Mouse (Mus musculus): ENCODE data around the gene Cdh4. TPM values are rescaled to one million over a fixed set of nuclear protein-coding genes. Genes with fewer than 3 reads are reported as not detected.

Gene Cdh4
- polyA plus RNA-seq, 1 experiment from 2014 or later: 57.4 TPM

GRCm38 (mm10) chr2:179834892-179835291 lies 392.7 kb downstream of the Cdh4 start:
- H3K36me3 ChIP-seq (ENCODE audit: control insufficient read depth, insufficient read depth): no peaks in the 10 kb centered on the region
- no peak overlapping the region for H3K9ac ChIP-seq (replicated peaks; ENCODE audit: low read depth, low read length)
- no peak overlapping the region for H3K4me3 ChIP-seq (replicated peaks; ENCODE audit: low read length)
- 51% methylated on average over 9 of the region's 9 CpGs for WGBS
- H3K27ac ChIP-seq (ENCODE audit: low read length): no peak overlapping the region
- peaks cover 5% of the 10 kb centered on the region; the same call in 1 of the 2 replicates for H3K4me1 ChIP-seq (replicated peaks; ENCODE audit: control insufficient read depth, insufficient read depth, low read length)
- H3K4me2 ChIP-seq (ENCODE audit: low read length): no peak overlapping the region
- ATAC-seq: no peak
- no peaks in the 10 kb centered on the region for H3K27me3 ChIP-seq (replicated peaks; ENCODE audit: control insufficient read depth, insufficient read depth, low read length)
- H3K9me3 ChIP-seq (ENCODE audit: control insufficient read depth, low read length): no peaks in the 10 kb centered on the region

- Histone ChIP-seq H3K27ac (ENCODE audit: low read length) (no peak overlapping the region), H3K4me1 (replicated peaks; ENCODE audit: control insufficient read depth, insufficient read depth, low read length) (peaks cover 5% of the 10 kb centered on the region; the same call in 1 of the 2 replicates), H3K4me3 (replicated peaks; ENCODE audit: low read length) (no peak overlapping the region), H3K9ac (replicated peaks; ENCODE audit: low read depth, low read length) (no peak overlapping the region), H3K36me3 (ENCODE audit: control insufficient read depth, insufficient read depth) (no peaks in the 10 kb centered on the region), H3K27me3 (replicated peaks; ENCODE audit: control insufficient read depth, insufficient read depth, low read length) (no peaks in the 10 kb centered on the region), H3K4me2 (ENCODE audit: low read length) (no peak overlapping the region), H3K9me3 (ENCODE audit: control insufficient read depth, low read length) (no peaks in the 10 kb centered on the region)
- 41% methylated on average over 7 of the region's 7 CpGs for WGBS
- no peak for ATAC-seq
Observed at GRCm38 (mm10) chr2:179835570-179835969, 393.3 kb downstream of the Cdh4 start.

- Histone ChIP-seq H3K27ac (ENCODE audit: low read length) (no peak overlapping the region), H3K4me2 (ENCODE audit: low read length) (no peak overlapping the region), H3K27me3 (replicated peaks; ENCODE audit: control insufficient read depth, insufficient read depth, low read length) (no peaks in the 10 kb centered on the region), H3K9me3 (ENCODE audit: control insufficient read depth, low read length) (no peaks in the 10 kb centered on the region), H3K9ac (replicated peaks; ENCODE audit: low read depth, low read length) (no peak overlapping the region), H3K4me3 (replicated peaks; ENCODE audit: low read length) (no peak overlapping the region), H3K36me3 (ENCODE audit: control insufficient read depth, insufficient read depth) (no peaks in the 10 kb centered on the region), H3K4me1 (replicated peaks; ENCODE audit: control insufficient read depth, insufficient read depth, low read length) (peaks cover 6% of the 10 kb centered on the region)
- WGBS: 52% methylated on average over 10 of the region's 10 CpGs
- 0 out of 2 replicates have a peak, but pooled peaks have one; percentile 23 for ATAC-seq
Observed at GRCm38 (mm10) chr2:179837186-179837585, 395.0 kb downstream of the Cdh4 start.

GRCm38 (mm10) chr2:179838036-179838435 lies 395.8 kb downstream of the Cdh4 start:
- Histone ChIP-seq H3K27ac (ENCODE audit: low read length) (no peak overlapping the region), H3K9me3 (ENCODE audit: control insufficient read depth, low read length) (no peaks in the 10 kb centered on the region), H3K9ac (replicated peaks; ENCODE audit: low read depth, low read length) (no peak overlapping the region), H3K4me3 (replicated peaks; ENCODE audit: low read length) (no peak overlapping the region), H3K27me3 (replicated peaks; ENCODE audit: control insufficient read depth, insufficient read depth, low read length) (no peaks in the 10 kb centered on the region), H3K36me3 (ENCODE audit: control insufficient read depth, insufficient read depth) (no peaks in the 10 kb centered on the region), H3K4me2 (ENCODE audit: low read length) (no peak overlapping the region), H3K4me1 (replicated peaks; ENCODE audit: control insufficient read depth, insufficient read depth, low read length) (peaks cover 15% of the 10 kb centered on the region)
- ATAC-seq: no peak
- 87% methylated on average over 7 of the region's 7 CpGs for WGBS

- Histone ChIP-seq H3K4me1 (replicated peaks; ENCODE audit: control insufficient read depth, insufficient read depth, low read length) (peaks cover 13% of the 10 kb centered on the region), H3K9me3 (ENCODE audit: control insufficient read depth, low read length) (no peaks in the 10 kb centered on the region), H3K4me3 (replicated peaks; ENCODE audit: low read length) (no peak overlapping the region), H3K36me3 (ENCODE audit: control insufficient read depth, insufficient read depth) (no peaks in the 10 kb centered on the region), H3K9ac (replicated peaks; ENCODE audit: low read depth, low read length) (no peak overlapping the region), H3K27me3 (replicated peaks; ENCODE audit: control insufficient read depth, insufficient read depth, low read length) (no peaks in the 10 kb centered on the region), H3K4me2 (ENCODE audit: low read length) (no peak overlapping the region), H3K27ac (ENCODE audit: low read length) (no peak overlapping the region)
- peak; percentile 79 for ATAC-seq
- WGBS: 70% methylated on average over 12 of the region's 12 CpGs
Observed at GRCm38 (mm10) chr2:179842610-179843389, 400.6 kb downstream of the Cdh4 start.

GRCm38 (mm10) chr2:179849732-179850131 lies 407.5 kb downstream of the Cdh4 start:
- peaks cover 12% of the 10 kb centered on the region for H3K4me1 ChIP-seq (replicated peaks; ENCODE audit: control insufficient read depth, insufficient read depth, low read length)
- no peaks in the 10 kb centered on the region for H3K9me3 ChIP-seq (ENCODE audit: control insufficient read depth, low read length)
- H3K27me3 ChIP-seq (replicated peaks; ENCODE audit: control insufficient read depth, insufficient read depth, low read length): no peaks in the 10 kb centered on the region
- H3K4me2 ChIP-seq (ENCODE audit: low read length): no peak overlapping the region
- WGBS: 48% methylated on average over 9 of the region's 9 CpGs
- H3K4me3 ChIP-seq (replicated peaks; ENCODE audit: low read length): no peak overlapping the region
- H3K27ac ChIP-seq (ENCODE audit: low read length): no peak overlapping the region
- ATAC-seq: no peak
- H3K36me3 ChIP-seq (ENCODE audit: control insufficient read depth, insufficient read depth): no peaks in the 10 kb centered on the region
- no peak overlapping the region for H3K9ac ChIP-seq (replicated peaks; ENCODE audit: low read depth, low read length)

GRCm38 (mm10) chr2:179852169-179852568 lies 409.9 kb downstream of the Cdh4 start:
- Histone ChIP-seq H3K4me2 (ENCODE audit: low read length) (no peak overlapping the region), H3K27me3 (replicated peaks; ENCODE audit: control insufficient read depth, insufficient read depth, low read length) (no peaks in the 10 kb centered on the region), H3K36me3 (ENCODE audit: control insufficient read depth, insufficient read depth) (no peaks in the 10 kb centered on the region), H3K4me1 (replicated peaks; ENCODE audit: control insufficient read depth, insufficient read depth, low read length) (peaks cover 16% of the 10 kb centered on the region), H3K9ac (replicated peaks; ENCODE audit: low read depth, low read length) (no peak overlapping the region), H3K4me3 (replicated peaks; ENCODE audit: low read length) (no peak overlapping the region), H3K9me3 (ENCODE audit: control insufficient read depth, low read length) (no peaks in the 10 kb centered on the region), H3K27ac (ENCODE audit: low read length) (no peak overlapping the region)
- ATAC-seq: no peak
- WGBS: 78% methylated on average over 10 of the region's 10 CpGs

- Histone ChIP-seq H3K27me3 (replicated peaks; ENCODE audit: control insufficient read depth, insufficient read depth, low read length) (no peaks in the 10 kb centered on the region), H3K9ac (replicated peaks; ENCODE audit: low read depth, low read length) (no peak overlapping the region), H3K9me3 (ENCODE audit: control insufficient read depth, low read length) (no peaks in the 10 kb centered on the region), H3K27ac (ENCODE audit: low read length) (no peak overlapping the region), H3K4me1 (replicated peaks; ENCODE audit: control insufficient read depth, insufficient read depth, low read length) (peaks cover 19% of the 10 kb centered on the region), H3K36me3 (ENCODE audit: control insufficient read depth, insufficient read depth) (no peaks in the 10 kb centered on the region), H3K4me2 (ENCODE audit: low read length) (no peak overlapping the region), H3K4me3 (replicated peaks; ENCODE audit: low read length) (no peak overlapping the region)
- ATAC-seq: no peak
- 59% methylated on average over 11 of the region's 11 CpGs for WGBS
Observed at GRCm38 (mm10) chr2:179852862-179853261, 410.6 kb downstream of the Cdh4 start.

- H3K9me3 ChIP-seq (ENCODE audit: control insufficient read depth, low read length): no peaks in the 10 kb centered on the region
- WGBS: 47% methylated on average over 10 of the region's 10 CpGs
- ATAC-seq: no peak
- H3K9ac ChIP-seq (replicated peaks; ENCODE audit: low read depth, low read length): no peak overlapping the region
- H3K27ac ChIP-seq (ENCODE audit: low read length): no peak overlapping the region
- H3K27me3 ChIP-seq (replicated peaks; ENCODE audit: control insufficient read depth, insufficient read depth, low read length): no peaks in the 10 kb centered on the region
- H3K4me1 ChIP-seq (replicated peaks; ENCODE audit: control insufficient read depth, insufficient read depth, low read length): peaks cover 19% of the 10 kb centered on the region
- no peak overlapping the region for H3K4me2 ChIP-seq (ENCODE audit: low read length)
- H3K36me3 ChIP-seq (ENCODE audit: control insufficient read depth, insufficient read depth): no peaks in the 10 kb centered on the region
- no peak overlapping the region for H3K4me3 ChIP-seq (replicated peaks; ENCODE audit: low read length)
Observed at GRCm38 (mm10) chr2:179853892-179854291, 411.7 kb downstream of the Cdh4 start.

Data from forebrain, embryonic 16.5 days (tissue).